Mouse (Mus musculus): Measurements from ENCODE around the gene Suv39h1. TPM values are rescaled to one million over a fixed set of nuclear protein-coding genes. Genes with fewer than 3 reads are reported as not detected.
"Not testable (repeated sequence)": the region's sequence is repeated elsewhere in the genome, so short reads cannot be mapped to it uniquely, and the experiment has no call there.

Suv39h1 gene
- 60.0 and 70.0 TPM in 2 replicates for total RNA-seq (2017)

GRCm38 (mm10) chrX:8074430-8075014, at the start of gene Suv39h1:
Gene Suv39h1, minus strand, starts transcription at chrX:8074760.
- peak; percentile 95 for ATAC-seq (replicated peaks; ENCODE audit: low read depth, poor library complexity, severe bottlenecking)

GRCm38 (mm10) chrX:8123821-8124470, 49.4 kb upstream of the Suv39h1 start:
- ATAC-seq (replicated peaks; ENCODE audit: low read depth, poor library complexity, severe bottlenecking): no peak

- no peak for ATAC-seq (replicated peaks; ENCODE audit: low read depth, poor library complexity, severe bottlenecking)
Measured at GRCm38 (mm10) chrX:8117264-8117663, 42.7 kb upstream of the Suv39h1 start.

- 0 out of 2 replicates have a peak, but pooled peaks have one; percentile 47 for ATAC-seq (replicated peaks; ENCODE audit: low read depth, poor library complexity, severe bottlenecking)
Measured at GRCm38 (mm10) chrX:8115275-8115674, 40.7 kb upstream of the Suv39h1 start.

GRCm38 (mm10) chrX:8105019-8105418, 30.5 kb upstream of the Suv39h1 start:
- ATAC-seq (replicated peaks; ENCODE audit: low read depth, poor library complexity, severe bottlenecking): no peak

- peak; percentile 82 for ATAC-seq (replicated peaks; ENCODE audit: low read depth, poor library complexity, severe bottlenecking)
Measured at GRCm38 (mm10) chrX:8102213-8102668, 27.7 kb upstream of the Suv39h1 start.

GRCm38 (mm10) chrX:8101017-8101416, 26.5 kb upstream of the Suv39h1 start:
- no peak for ATAC-seq (replicated peaks; ENCODE audit: low read depth, poor library complexity, severe bottlenecking)

GRCm38 (mm10) chrX:8099435-8099834, 24.9 kb upstream of the Suv39h1 start:
- no peak for ATAC-seq (replicated peaks; ENCODE audit: low read depth, poor library complexity, severe bottlenecking)

- peak; percentile 99 for ATAC-seq (replicated peaks; ENCODE audit: low read depth, poor library complexity, severe bottlenecking)
Measured at GRCm38 (mm10) chrX:8096787-8097242, 22.3 kb upstream of the Suv39h1 start.

- ATAC-seq (replicated peaks; ENCODE audit: low read depth, poor library complexity, severe bottlenecking): peak; percentile 84
Measured at GRCm38 (mm10) chrX:8096068-8096786, 21.7 kb upstream of the Suv39h1 start.

- ATAC-seq (replicated peaks; ENCODE audit: low read depth, poor library complexity, severe bottlenecking): no peak
Measured at GRCm38 (mm10) chrX:8095546-8095945, 21.0 kb upstream of the Suv39h1 start.

GRCm38 (mm10) chrX:8090954-8091347, 16.4 kb upstream of the Suv39h1 start:
- ATAC-seq (replicated peaks; ENCODE audit: low read depth, poor library complexity, severe bottlenecking): not testable (repeated sequence)

- ATAC-seq (replicated peaks; ENCODE audit: low read depth, poor library complexity, severe bottlenecking): peak; percentile 100
Measured at GRCm38 (mm10) chrX:8090346-8090953, 15.9 kb upstream of the Suv39h1 start, which contains the start of gene Was. Gene Was, minus strand, starts transcription at chrX:8090498.

- ATAC-seq (replicated peaks; ENCODE audit: low read depth, poor library complexity, severe bottlenecking): peak; percentile 5; the same call in 1 of the 2 replicates
Measured at GRCm38 (mm10) chrX:8089746-8090145, 15.2 kb upstream of the Suv39h1 start.

- no peak for ATAC-seq (replicated peaks; ENCODE audit: low read depth, poor library complexity, severe bottlenecking)
Measured at GRCm38 (mm10) chrX:8085611-8086010, 11.1 kb upstream of the Suv39h1 start.

- no peak for ATAC-seq (replicated peaks; ENCODE audit: low read depth, poor library complexity, severe bottlenecking)
Measured at GRCm38 (mm10) chrX:8084771-8085259, 10.3 kb upstream of the Suv39h1 start.

GRCm38 (mm10) chrX:8075104-8075503, 544 bp upstream of the Suv39h1 start:
- no peak for ATAC-seq (replicated peaks; ENCODE audit: low read depth, poor library complexity, severe bottlenecking)

GRCm38 (mm10) chrX:8073881-8074429, 605 bp downstream of the Suv39h1 start:
- peak; percentile 24; the same call in 1 of the 2 replicates for ATAC-seq (replicated peaks; ENCODE audit: low read depth, poor library complexity, severe bottlenecking)

GRCm38 (mm10) chrX:8069166-8069565, 5.4 kb downstream of the Suv39h1 start:
- no peak for ATAC-seq (replicated peaks; ENCODE audit: low read depth, poor library complexity, severe bottlenecking)

All from common myeloid progenitor, adult 5-6 weeks (primary cell).